Mouse (Mus musculus): ENCODE results near the gene Fam53b. TPM values are rescaled to one million over a fixed set of nuclear protein-coding genes. Genes with fewer than 3 reads are reported as not detected.

The Fam53b gene
- total and polyA plus RNA-seq, 3 experiments: 15.6 to 30.9 (median 22.1) TPM

DNA sequence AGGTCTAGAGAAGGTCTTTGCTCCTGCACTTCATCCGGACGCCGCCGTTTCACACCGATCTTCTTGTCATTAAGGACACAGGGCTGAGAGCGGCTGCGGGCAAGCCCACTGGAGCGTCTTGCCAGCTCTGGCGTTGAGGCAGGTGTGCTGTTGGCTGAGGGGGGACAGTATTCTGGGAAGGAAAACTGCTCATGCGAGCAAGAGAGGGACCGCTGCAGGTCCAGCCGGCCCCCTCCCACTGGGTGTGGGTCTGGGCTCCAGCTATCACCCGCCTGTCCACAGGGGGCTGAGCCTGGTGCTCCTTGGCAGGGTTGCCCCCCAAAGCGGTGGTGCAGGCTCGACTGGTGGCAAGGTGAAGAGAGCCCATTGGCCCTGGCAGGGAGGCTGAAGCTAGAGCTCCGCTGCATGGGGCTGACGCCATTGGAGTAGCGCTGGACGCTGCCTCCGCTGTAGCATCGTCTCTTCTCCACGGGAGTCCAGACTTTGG lies 54.2 kb downstream of the Fam53b start:
- TF ChIP-seq SIN3A (IDR thresholded peaks at IDR 0.05; ENCODE audit: low read length) (no peak), CHD2 (IDR thresholded peaks at IDR 0.05; ENCODE audit: low read length) (no peak), NRF1 (IDR thresholded peaks at IDR 0.05; ENCODE audit: low read depth, low read length) (no peak), PAX5 (IDR thresholded peaks at IDR 0.05; ENCODE audit: low read length) (no peak), JUND (conservative IDR thresholded peaks at IDR 0.05; ENCODE audit: low read depth, low read length) (no peak), RCOR1 (conservative IDR thresholded peaks at IDR 0.05; ENCODE audit: low read depth, low read length) (no peak), TCF12 (IDR thresholded peaks at IDR 0.05; ENCODE audit: low read depth, low read length) (no peak), POLR2A (IDR thresholded peaks at IDR 0.05; ENCODE audit: low read depth, low read length) (no peak), BHLHE40 (IDR thresholded peaks at IDR 0.05; ENCODE audit: low read depth, low read length) (no peak), GABPA (IDR thresholded peaks at IDR 0.05; ENCODE audit: insufficient replicate concordance, low read depth, low read length) (no peak), TBP (conservative IDR thresholded peaks at IDR 0.05; ENCODE audit: low read depth, low read length) (no peak), POLR2AphosphoS2 (IDR thresholded peaks at IDR 0.05; ENCODE audit: low read depth, low read length) (no peak), ZNF384 (IDR thresholded peaks at IDR 0.05; ENCODE audit: low read depth, low read length) (no peak), MEF2A (IDR thresholded peaks at IDR 0.05; ENCODE audit: borderline replicate concordance, low read depth, low read length) (no peak), ZKSCAN1 (IDR thresholded peaks at IDR 0.05; ENCODE audit: borderline replicate concordance, low read depth, low read length) (no peak), USF2 (conservative IDR thresholded peaks at IDR 0.05; ENCODE audit: low read depth, low read length) (no peak), CTCF (conservative IDR thresholded peaks at IDR 0.05 in 1 of 2, IDR thresholded peaks at IDR 0.05 in 1 of 2; ENCODE audit: low read depth in 2 of 2, low read length in 2 of 2) (no peak)
- in situ Hi-C loops (cut with MboI; ENCODE audit: low pct_ligation_motif_present, low pct_unique_long_range_greater_than_20kb, low sequenced_read_pairs): no loop called here
- dilution Hi-C loops (cut with MboI; ENCODE audit: extremely low pct_ligation_motif_present, extremely low pct_unique_long_range_greater_than_20kb, low sequenced_read_pairs): no loop called here
- Histone ChIP-seq H3K9me3 (replicated peaks; ENCODE audit: low read length) (no peaks in the 10 kb centered on the region), H3K4me2 (ENCODE audit: insufficient read depth, low read depth, poor library complexity, severe bottlenecking) (no peak overlapping the region), H3K27ac (ENCODE audit: insufficient read depth, low read depth) (peak overlapping the region; percentile 12; the same call in 1 of the 2 replicates), H3K27me3 (replicated peaks) (no peaks in the 10 kb centered on the region), H3K4me1 (ENCODE audit: control insufficient read depth in 1 of 2, insufficient read depth in 2 of 2) (peaks cover 51 to 99% of the 10 kb centered on the region in 2 experiments), H3K36me3 (replicated peaks in 1 of 2; ENCODE audit: control insufficient read depth in 1 of 2, insufficient read depth in 1 of 2, low read length in 1 of 2) (peaks cover 38 to 85% of the 10 kb centered on the region in 2 experiments), H3K9ac (ENCODE audit: insufficient read depth, low read depth) (no peak overlapping the region), H3K79me2 (replicated peaks; ENCODE audit: control insufficient read depth, extremely low read depth, insufficient read depth, poor library complexity, severe bottlenecking) (peaks cover 13% of the 10 kb centered on the region), H3K4me3 (replicated peaks in 1 of 3; ENCODE audit: low read depth in 2 of 3, low read length in 2 of 3, poor library complexity in 1 of 3) (no peak overlapping the region)
- DNase-seq (ENCODE audit: extremely low read depth): no peak

DNA sequence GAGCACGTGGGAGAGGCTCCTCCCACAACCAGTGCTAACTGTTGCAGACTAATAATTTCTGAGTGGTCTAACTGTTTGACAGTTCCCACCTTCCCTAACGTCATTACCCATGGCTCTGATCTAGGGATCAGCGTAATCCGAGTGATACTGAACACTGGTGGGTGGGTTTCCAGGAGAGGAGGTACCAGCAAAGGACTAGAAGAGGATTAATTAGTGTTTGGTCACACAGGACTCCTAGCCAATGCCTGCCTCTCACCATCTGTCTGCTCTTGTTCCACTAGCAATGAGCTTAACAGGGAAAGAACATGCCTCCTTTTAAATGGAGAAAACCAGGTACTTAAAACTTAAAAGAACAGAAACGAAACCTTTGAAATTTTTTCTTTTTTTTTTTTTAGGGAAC lies 54.8 kb downstream of the Fam53b start:
- H3K4me1 ChIP-seq (ENCODE audit: control insufficient read depth in 1 of 2, insufficient read depth in 2 of 2): peaks cover 47 to 99% of the 10 kb centered on the region in 2 experiments
- no peak overlapping the region for H3K27ac ChIP-seq (ENCODE audit: insufficient read depth, low read depth)
- H3K36me3 ChIP-seq (replicated peaks in 1 of 2; ENCODE audit: control insufficient read depth in 1 of 2, insufficient read depth in 1 of 2, low read length in 1 of 2): peaks cover 38 to 88% of the 10 kb centered on the region in 2 experiments
- H3K4me2 ChIP-seq (ENCODE audit: insufficient read depth, low read depth, poor library complexity, severe bottlenecking): no peak overlapping the region
- no peaks in the 10 kb centered on the region for H3K27me3 ChIP-seq (replicated peaks)
- H3K9me3 ChIP-seq (replicated peaks; ENCODE audit: low read length): no peaks in the 10 kb centered on the region
- TF ChIP-seq ZMIZ1 (IDR thresholded peaks at IDR 0.05; ENCODE audit: low read depth, low read length): no peak
- TF ChIP-seq ETS1 (conservative IDR thresholded peaks at IDR 0.05; ENCODE audit: low read depth, low read length): no peak
- TF ChIP-seq JUN (IDR thresholded peaks at IDR 0.05; ENCODE audit: insufficient read depth, low read depth, low read length): no peak
- no peak for TF ChIP-seq MYC (IDR thresholded peaks at IDR 0.05; ENCODE audit: low read depth, low read length)
- TF ChIP-seq CHD2 (IDR thresholded peaks at IDR 0.05; ENCODE audit: low read length): no peak
- TF ChIP-seq EP300 (IDR thresholded peaks at IDR 0.05; ENCODE audit: low read length): no peak
- TF ChIP-seq ZKSCAN1 (IDR thresholded peaks at IDR 0.05; ENCODE audit: borderline replicate concordance, low read depth, low read length): no peak
- no peak for TF ChIP-seq CTCF (conservative IDR thresholded peaks at IDR 0.05 in 1 of 2, IDR thresholded peaks at IDR 0.05 in 1 of 2; ENCODE audit: low read depth in 2 of 2, low read length in 2 of 2)
- no peak for TF ChIP-seq SMC3 (IDR thresholded peaks at IDR 0.05; ENCODE audit: low read depth, low read length)
- TF ChIP-seq MAX (IDR thresholded peaks at IDR 0.05; ENCODE audit: low read length): no peak
- no peak for TF ChIP-seq MXI1 (IDR thresholded peaks at IDR 0.05; ENCODE audit: low read depth, low read length)
- no peak for TF ChIP-seq TBP (conservative IDR thresholded peaks at IDR 0.05; ENCODE audit: low read depth, low read length)
- no peak for TF ChIP-seq JUND (conservative IDR thresholded peaks at IDR 0.05; ENCODE audit: low read depth, low read length)
- TF ChIP-seq POLR2AphosphoS2 (IDR thresholded peaks at IDR 0.05; ENCODE audit: low read depth, low read length): no peak
- no peak for TF ChIP-seq TCF12 (IDR thresholded peaks at IDR 0.05; ENCODE audit: low read depth, low read length)
- H3K9ac ChIP-seq (ENCODE audit: insufficient read depth, low read depth): no peak overlapping the region
- in situ Hi-C loops (cut with MboI; ENCODE audit: low pct_ligation_motif_present, low pct_unique_long_range_greater_than_20kb, low sequenced_read_pairs): no loop called here
- dilution Hi-C loops (cut with MboI; ENCODE audit: extremely low pct_ligation_motif_present, extremely low pct_unique_long_range_greater_than_20kb, low sequenced_read_pairs): no loop called here
- DNase-seq (ENCODE audit: extremely low read depth): no peak
- no peak overlapping the region for H3K4me3 ChIP-seq (replicated peaks in 1 of 3; ENCODE audit: low read depth in 2 of 3, low read length in 2 of 3, poor library complexity in 1 of 3)
- H3K79me2 ChIP-seq (replicated peaks; ENCODE audit: control insufficient read depth, extremely low read depth, insufficient read depth, poor library complexity, severe bottlenecking): peaks cover 13% of the 10 kb centered on the region

Measured in CH12.LX (cell line).